Mouse (Mus musculus) myocyte (in vitro differentiated cells): ENCODE measurements around the gene Trpt1. TPM values are rescaled to one million over a fixed set of nuclear protein-coding genes. Genes with fewer than 3 reads are reported as not detected.

ENCODE experiments used
- H3K27me3 ChIP-seq: one replicate; pipeline ENCODE4 v1.6.1; 2011; ENCODE audit not compliant: control insufficient read depth, insufficient read depth, insufficient read length
- H3K36me3 ChIP-seq: one replicate; pipeline ENCODE4 v1.6.1; 2011; ENCODE audit not compliant: control insufficient read depth, insufficient read depth
- H3K4me2 ChIP-seq: one replicate; pipeline ENCODE4 v1.6.1; 2011; ENCODE audit warnings: low read depth, control low read depth
- H3K4me3 ChIP-seq: one replicate; pipeline ENCODE4 v1.5.1; 2011; ENCODE audit warnings: mild to moderate bottlenecking, control low read depth, moderate library complexity
- H3K79me2 ChIP-seq: one replicate; pipeline ENCODE4 v1.6.1; 2011; ENCODE audit not compliant: control insufficient read depth, insufficient read depth
- H3ac ChIP-seq: one replicate; pipeline ENCODE4 v1.6.1; 2011; ENCODE audit not compliant: control insufficient read depth, insufficient read length
- CEBPB ChIP-seq: IDR thresholded peaks from 2 replicates; pipeline ENCODE4 v1.6.1; 2011; ENCODE audit warnings: mild to moderate bottlenecking, moderate library complexity; ENCODE audit not compliant: poor library complexity, insufficient read depth, severe bottlenecking
- E2F4 ChIP-seq: IDR thresholded peaks from one replicate; pipeline ENCODE4 v1.6.1; 2011; ENCODE audit warnings: mild to moderate bottlenecking, control low read depth, moderate library complexity; ENCODE audit not compliant: insufficient read depth
- MAX ChIP-seq: IDR thresholded peaks from one replicate; pipeline ENCODE4 v1.6.1; 2011; ENCODE audit warnings: low read depth, mild to moderate bottlenecking, control low read depth
- MYOD1 ChIP-seq, 3 experiments: IDR thresholded peaks; one replicate each; pipeline ENCODE4 v1.6.1; 2011; ENCODE audit warnings: control low read depth in 2 of 3, low read depth in 2 of 3, mild to moderate bottlenecking in 2 of 3, moderate library complexity in 1 of 3; ENCODE audit not compliant: insufficient read length in 2 of 3, control insufficient read depth in 1 of 3
- MYOG ChIP-seq, 3 experiments: IDR thresholded peaks; one replicate each; pipeline ENCODE4 v1.6.1; 2011; ENCODE audit warnings: control low read depth in 2 of 3, low read depth in 2 of 3, mild to moderate bottlenecking in 2 of 3; ENCODE audit not compliant: insufficient read length in 2 of 3, control insufficient read depth in 1 of 3, insufficient read depth in 1 of 3
- POLR2A ChIP-seq: IDR thresholded peaks from one replicate; pipeline ENCODE4 v1.6.1; 2011; ENCODE audit warnings: low read depth, mild to moderate bottlenecking, control low read depth, moderate library complexity; ENCODE audit not compliant: insufficient read length
- POLR2AphosphoS2 ChIP-seq: IDR thresholded peaks from one replicate; pipeline ENCODE4 v1.6.1; 2011; ENCODE audit warnings: low read depth, control low read depth; ENCODE audit not compliant: insufficient read length
- REST ChIP-seq: IDR thresholded peaks from one replicate; pipeline ENCODE4 v1.6.1; 2011; ENCODE audit warnings: mild to moderate bottlenecking, control low read depth, moderate library complexity; ENCODE audit not compliant: insufficient read depth, insufficient read length
- SRF ChIP-seq: IDR thresholded peaks from one replicate; pipeline ENCODE4 v1.6.1; 2011; ENCODE audit warnings: low read depth; ENCODE audit not compliant: control insufficient read depth, insufficient read length
- TCF12 ChIP-seq: IDR thresholded peaks from one replicate; pipeline ENCODE4 v1.6.1; 2011; ENCODE audit warnings: mild to moderate bottlenecking, control low read depth; ENCODE audit not compliant: poor library complexity, insufficient read depth, severe bottlenecking
- TCF3 ChIP-seq: IDR thresholded peaks from one replicate; pipeline ENCODE4 v1.6.1; 2011; ENCODE audit warnings: low read depth, control low read depth; ENCODE audit not compliant: insufficient read length
- USF1 ChIP-seq: IDR thresholded peaks from one replicate; pipeline ENCODE4 v1.6.1; 2011; ENCODE audit warnings: low read depth, mild to moderate bottlenecking, control low read depth, moderate library complexity
- polyA plus RNA-seq: library from polyadenylated mRNA; unstranded; fragments of >200 nt; fragmentation: generic; extraction: Trizol; gene quantifications from one replicate; pipeline ENCODE4 v1.2.1, GENCODE M21; 2012; ENCODE audit warnings: missing spikeins

Trpt1 gene
- polyA plus RNA-seq, 1 experiment: 9.2 TPM

DNA sequence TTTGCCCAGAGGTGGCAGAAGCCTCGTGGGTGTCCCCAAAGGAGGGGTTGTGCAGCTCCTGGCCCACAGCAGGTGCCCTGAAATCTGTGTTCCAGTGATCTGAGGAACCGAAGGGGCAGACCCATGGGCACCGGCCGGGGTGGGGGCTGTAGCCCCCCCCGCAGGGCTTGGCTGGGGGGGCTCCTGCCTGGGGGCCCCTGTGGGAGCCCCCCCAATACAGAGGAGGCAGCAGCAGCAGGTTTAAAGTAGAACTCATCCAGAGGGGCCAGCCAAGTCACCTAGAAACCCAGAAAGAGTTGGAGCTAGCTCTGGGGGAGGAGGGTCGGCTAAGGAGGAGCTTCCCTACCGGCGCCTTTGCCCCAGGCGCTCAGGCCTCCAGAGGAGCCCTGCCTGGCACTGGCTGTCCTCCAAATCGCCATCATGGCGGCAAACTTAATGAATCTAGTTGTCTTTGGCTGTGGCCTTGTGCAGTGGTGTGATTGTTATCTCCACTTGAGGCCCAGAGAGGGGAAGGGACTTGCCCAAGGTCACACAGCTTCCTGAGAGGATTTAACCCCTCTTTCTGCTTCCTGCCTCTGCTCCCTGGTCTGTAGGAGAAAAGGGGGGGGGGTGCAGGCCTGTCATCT, 25.4 kb upstream of the Trpt1 start:
- Histone ChIP-seq H3K36me3 (no peaks in the 10 kb centered on the region), H3K4me3 (no peak overlapping the region), H3K27me3 (no peaks in the 10 kb centered on the region), H3K4me2 (peak overlapping the region; percentile 12), H3K79me2 (peaks cover 18% of the 10 kb centered on the region), H3ac (no peak overlapping the region)
- TF ChIP-seq POLR2AphosphoS2: no peak
- no peak for TF ChIP-seq SRF
- TF ChIP-seq USF1: no peak
- no peak for TF ChIP-seq MAX
- TF ChIP-seq TCF3: no peak
- no peak for TF ChIP-seq CEBPB
- no peak for TF ChIP-seq REST
- TF ChIP-seq E2F4: no peak
- TF ChIP-seq MYOD1 (IDR thresholded peaks at IDR 0.05; ENCODE audit: control insufficient read depth in 1 of 3, insufficient read length in 2 of 3, low read depth in 2 of 3): no peak
- no peak for TF ChIP-seq POLR2A
- TF ChIP-seq TCF12: no peak
- no peak for TF ChIP-seq MYOG (IDR thresholded peaks at IDR 0.05; ENCODE audit: control insufficient read depth in 1 of 3, insufficient read depth in 1 of 3, insufficient read length in 2 of 3, low read depth in 2 of 3)

GRCm38 (mm10) chr19:6971644-6972043, 24.3 kb upstream of the Trpt1 start:
- Histone ChIP-seq H3ac (no peak overlapping the region), H3K27me3 (no peaks in the 10 kb centered on the region), H3K36me3 (no peaks in the 10 kb centered on the region), H3K4me3 (no peak overlapping the region), H3K4me2 (peak overlapping the region; percentile 25), H3K79me2 (peaks cover 27% of the 10 kb centered on the region)
- TF ChIP-seq MAX (no peak), MYOD1 (IDR thresholded peaks at IDR 0.05; ENCODE audit: control insufficient read depth in 1 of 3, insufficient read length in 2 of 3, low read depth in 2 of 3) (no peak), REST (no peak), USF1 (no peak), POLR2AphosphoS2 (no peak), POLR2A (no peak), CEBPB (no peak), TCF12 (no peak), E2F4 (no peak), TCF3 (no peak), SRF (no peak), MYOG (IDR thresholded peaks at IDR 0.05; ENCODE audit: control insufficient read depth in 1 of 3, insufficient read depth in 1 of 3, insufficient read length in 2 of 3, low read depth in 2 of 3) (no peak)

GRCm38 (mm10) chr19:6972247-6972917, 23.5 kb upstream of the Trpt1 start:
- H3K4me3 ChIP-seq: no peak overlapping the region
- H3K79me2 ChIP-seq: peaks cover 35% of the 10 kb centered on the region
- H3ac ChIP-seq: no peak overlapping the region
- TF ChIP-seq MYOG (IDR thresholded peaks at IDR 0.05; ENCODE audit: control insufficient read depth in 1 of 3, insufficient read depth in 1 of 3, insufficient read length in 2 of 3, low read depth in 2 of 3): no peak
- no peak for TF ChIP-seq MAX
- H3K36me3 ChIP-seq: peaks cover 2% of the 10 kb centered on the region
- no peak overlapping the region for H3K4me2 ChIP-seq
- no peaks in the 10 kb centered on the region for H3K27me3 ChIP-seq

DNA sequence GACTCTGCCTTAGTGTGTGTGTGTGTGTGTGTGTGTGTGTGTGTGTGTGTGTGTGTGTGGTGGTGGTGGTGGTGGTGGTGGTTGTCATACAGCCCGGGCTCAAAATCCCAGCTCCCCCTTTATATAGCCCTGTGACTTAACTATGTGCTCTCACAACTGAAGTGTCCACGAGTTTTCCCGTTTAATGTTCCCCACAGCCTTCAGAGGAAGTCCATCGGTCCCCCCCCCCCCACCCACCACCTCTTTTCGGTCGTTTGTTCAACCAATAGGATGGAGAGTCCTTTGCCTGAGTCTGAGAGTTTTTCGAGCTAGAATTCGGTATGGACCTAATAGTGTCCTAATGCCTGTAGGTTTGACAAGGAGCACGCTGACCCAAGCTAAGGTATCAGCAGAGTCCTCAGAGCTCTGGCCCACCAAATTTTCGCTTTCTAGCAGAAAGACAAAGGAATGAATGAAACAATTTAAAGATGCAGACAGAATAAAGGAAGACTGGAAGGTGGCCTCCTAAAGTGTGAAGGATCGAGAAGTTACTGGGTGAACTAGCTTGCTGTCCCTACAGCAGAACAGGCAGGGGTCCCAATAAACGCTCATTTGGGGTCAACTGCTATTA, 22.2 kb upstream of the Trpt1 start:
- Histone ChIP-seq H3K79me2 (peaks cover 38% of the 10 kb centered on the region), H3K27me3 (no peaks in the 10 kb centered on the region), H3K4me3 (peak overlapping the region; percentile 83), H3ac (peak overlapping the region; percentile 88), H3K4me2 (peak overlapping the region; percentile 94), H3K36me3 (peaks cover 6% of the 10 kb centered on the region)
- TF ChIP-seq USF1 (no peak), MYOG (IDR thresholded peaks at IDR 0.05; ENCODE audit: control insufficient read depth in 1 of 3, insufficient read depth in 1 of 3, insufficient read length in 2 of 3, low read depth in 2 of 3) (no peak), POLR2AphosphoS2 (no peak), E2F4 (no peak), POLR2A (no peak), TCF3 (no peak), REST (no peak), SRF (no peak), MAX (no peak), MYOD1 (IDR thresholded peaks at IDR 0.05; ENCODE audit: control insufficient read depth in 1 of 3, insufficient read length in 2 of 3, low read depth in 2 of 3) (no peak), TCF12 (no peak)
